Mouse (Mus musculus) bone marrow macrophage, adult 2 months (primary cell): ENCODE data around the gene Dtymk.

Source experiments
- CTCF ChIP-seq: IDR thresholded peaks from 2 replicates; pipeline ENCODE4 v1.5.1; 2012; ENCODE audit warnings: low read depth, mild to moderate bottlenecking, low read length, moderate library complexity
- POLR2A ChIP-seq: IDR thresholded peaks from 2 replicates; pipeline ENCODE4 v1.6.1; 2012; ENCODE audit warnings: mild to moderate bottlenecking, low read depth, low read length, borderline replicate concordance

DNA sequence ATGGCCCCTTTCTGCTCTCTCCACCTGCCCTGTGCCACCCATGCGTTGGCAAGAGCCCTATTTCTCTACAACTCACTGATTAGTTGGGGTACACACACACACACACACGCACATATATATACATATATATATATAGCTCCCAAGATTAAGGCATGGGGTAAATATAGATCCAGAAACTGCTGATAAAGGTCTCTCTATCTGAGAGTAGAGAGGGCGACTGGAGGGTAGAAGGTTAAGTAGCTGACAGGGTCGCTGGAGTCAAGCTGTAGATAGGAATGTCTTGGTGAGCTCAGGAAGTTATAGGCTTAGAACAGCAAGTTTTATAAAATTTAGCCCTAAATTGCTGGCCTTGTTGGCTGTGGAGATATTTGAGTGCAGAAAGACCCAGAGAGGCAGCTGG, 3.1 kb upstream of the Dtymk start:
- TF ChIP-seq POLR2A (no peak), CTCF (no peak)
